Mouse (Mus musculus): Measurements from ENCODE around the gene Csad.

DNA sequence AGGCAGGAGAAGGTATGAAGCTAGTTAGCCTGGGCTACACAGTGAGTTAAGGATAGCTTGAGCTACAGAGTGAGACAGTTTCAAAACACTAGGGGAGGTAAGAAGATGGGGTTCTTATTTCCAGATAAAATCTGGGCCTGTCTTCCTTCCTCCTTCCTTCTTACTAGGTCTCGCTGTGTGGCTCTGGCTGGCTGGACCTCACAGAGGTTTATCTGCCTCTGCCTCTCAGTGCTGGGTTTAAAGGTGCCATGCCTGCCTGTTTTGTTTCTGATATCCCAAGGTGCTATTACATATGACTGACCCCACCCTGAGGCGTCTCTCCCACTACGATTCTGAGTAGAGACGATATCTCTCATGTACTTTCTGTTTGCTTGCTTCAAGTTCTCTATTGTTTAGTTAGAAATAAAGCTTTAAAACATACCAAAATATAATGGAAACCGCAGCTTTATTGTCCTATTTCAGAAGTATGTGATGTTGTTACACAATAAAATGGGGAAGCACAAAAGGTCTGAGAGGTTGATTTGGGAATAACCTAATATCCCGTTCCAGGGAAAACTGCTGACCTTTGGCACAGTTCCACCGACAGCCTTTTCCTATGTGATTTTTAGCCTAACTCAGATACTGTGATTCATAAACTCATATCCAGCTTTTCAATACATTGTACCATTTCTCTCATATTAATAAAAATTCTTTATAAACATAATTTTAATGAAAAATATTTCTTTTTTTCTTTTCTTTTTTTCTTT lies 27.8 kb downstream of the Csad start:
- TF ChIP-seq CTCF (IDR thresholded peaks at IDR 0.05; ENCODE audit: extremely low read depth, insufficient read length, insufficient replicate concordance, low read depth, low read length) (no peak), POLR2A (IDR thresholded peaks at IDR 0.05; ENCODE audit: low read depth, low read length) (no peak)

All from small intestine, adult 2 months (tissue).